Mouse (Mus musculus) embryonic stem cell, embryonic (primary cell): ENCODE data around the gene Lbr.

Experiments used
- CTCF ChIA-PET, 4 experiments: fragments of 300-600 bp in 2 of 4; fragments of 350-600 bp in 2 of 4; sonication (Branson Sonifier 250); formaldehyde crosslinking; loops; one replicate each; lab custom pipeline; 2022; ENCODE audit warnings: inconsistent platforms in 2 of 4; lab: Charles Lee
- POLR2A ChIA-PET, 4 experiments: fragments of 300-600 bp in 2 of 4; fragments of 350-600 bp in 2 of 4; sonication (Branson Sonifier 250); formaldehyde crosslinking; loops; one replicate each; lab custom pipeline; 2022; ENCODE audit warnings: antibody characterized with exemption in 4 of 4, inconsistent platforms in 1 of 4; lab: Charles Lee

Gene Lbr

DNA sequence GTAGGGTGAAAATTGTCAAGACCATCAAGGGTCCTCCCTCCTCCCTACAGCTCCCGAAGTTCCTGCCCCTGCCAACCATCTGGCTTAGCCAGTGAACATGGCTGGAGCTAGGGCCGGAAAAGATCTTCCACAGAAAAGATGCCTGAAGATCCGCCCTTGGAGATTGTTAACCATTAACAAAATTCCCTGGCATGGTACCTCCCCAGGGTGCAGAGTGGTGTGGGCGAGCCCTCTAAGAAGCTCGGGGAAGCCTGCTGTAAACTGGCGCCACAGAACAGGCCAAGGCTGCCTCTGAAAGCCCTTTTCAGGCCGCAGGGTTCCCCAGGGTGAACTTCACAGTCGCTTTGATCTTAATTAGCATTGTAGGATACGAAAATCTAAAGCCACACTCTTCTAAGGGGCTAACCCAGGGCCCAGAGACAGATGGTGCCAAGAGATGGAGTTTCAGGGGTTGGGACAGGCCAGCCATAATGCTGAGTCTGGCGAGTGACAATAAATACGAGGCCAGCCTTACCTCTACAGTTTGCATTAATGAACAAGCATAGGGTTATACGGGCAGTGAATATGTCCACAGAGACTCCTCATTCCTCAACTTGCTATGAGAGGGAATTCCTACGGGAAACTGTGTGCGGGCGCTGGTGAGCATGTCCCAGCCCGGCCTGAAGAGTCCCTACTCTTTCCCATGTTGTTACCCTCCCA is 20.0 kb upstream of the Lbr start:
- CTCF ChIA-PET = interaction anchor here in 1 of 4 experiments (1.1 to 1.6 kb wide), 3 partner anchors 10 to 261 kb away, joined by 3 to 4 read pairs (median 3); no protein-coding TSS in a partner anchor
- POLR2A ChIA-PET = interaction anchor here in 2 of 4 experiments (0.8 to 4.6 kb wide), 8 partner anchors 10 to 31 kb away, joined by 3 to 65 read pairs (median 4); partner anchors contain the start of gene Lbr (in 2 of the 2)

DNA sequence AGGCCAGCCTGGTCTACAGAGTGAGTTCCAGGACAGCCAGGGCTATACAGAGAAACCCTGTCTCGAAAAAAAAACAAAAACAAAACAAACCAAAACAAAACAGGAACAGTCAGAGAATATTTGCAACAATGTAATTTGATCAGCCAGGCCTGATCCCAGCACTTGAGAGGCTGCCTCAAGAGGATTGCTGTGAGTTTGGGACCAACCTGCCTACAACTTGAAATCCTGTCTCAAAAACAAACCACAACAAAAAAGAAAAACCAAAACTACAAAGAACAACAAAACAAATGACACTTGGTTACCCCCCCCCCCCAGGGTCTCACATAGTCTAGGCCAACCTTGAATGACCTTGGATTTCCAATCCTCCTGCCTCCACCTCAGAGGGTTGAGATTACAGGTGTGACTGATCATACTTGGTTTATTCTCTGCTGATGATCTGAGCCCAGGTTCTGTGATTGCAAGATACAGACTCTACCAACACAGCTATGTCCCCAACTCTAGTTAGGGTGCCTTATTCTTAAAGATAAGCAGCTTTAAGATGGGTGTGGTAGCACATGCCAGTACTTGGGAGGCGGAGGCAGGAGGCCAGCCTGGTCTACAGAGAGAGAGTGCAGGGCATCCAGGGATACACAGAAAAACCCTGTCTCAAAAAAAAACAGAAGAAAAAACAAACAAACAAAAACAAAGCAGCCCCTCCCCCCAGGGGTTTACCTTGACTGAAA is 18.5 kb upstream of the Lbr start:
- ChIA-PET POLR2A (interaction anchor here (0.7 to 4.6 kb wide), 10 partner anchors 9 to 297 kb away, joined by 3 to 65 read pairs (median 4); partner anchors contain the start of gene Lbr (in 3 of the 4)), CTCF (interaction anchor here in 2 of 4 experiments (0.6 to 1.6 kb wide), 5 partner anchors 9 to 606 kb away, joined by 3 to 5 read pairs (median 3); partner anchors contain the start of gene Srp9 (in 1 of the 2))

DNA sequence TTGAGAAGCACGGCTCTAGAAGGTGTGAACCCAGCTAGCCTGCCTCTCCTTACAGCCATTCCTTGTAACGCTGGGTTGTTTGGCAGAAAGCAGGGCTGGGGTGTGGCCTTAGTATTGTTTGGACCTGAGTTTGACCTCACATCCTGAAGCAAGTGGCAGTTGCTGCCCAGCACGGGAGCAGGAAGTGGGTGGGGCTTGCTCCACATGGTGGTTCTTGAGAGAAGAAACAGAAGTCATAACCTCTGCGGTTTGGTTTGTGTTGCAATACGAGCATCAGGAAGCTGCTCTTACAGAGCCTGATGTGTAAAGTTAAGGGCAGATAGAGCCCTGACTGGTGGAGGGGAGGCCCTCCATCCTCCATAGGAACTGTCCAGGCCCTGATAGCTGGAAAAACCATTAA is 17.8 kb upstream of the Lbr start:
- ChIA-PET POLR2A (interaction anchor here (0.5 to 4.6 kb wide), 8 partner anchors 8 to 269 kb away, joined by 3 to 65 read pairs (median 4); partner anchors contain the start of gene Lbr (in 3 of the 4)), CTCF (interaction anchor here in 2 of 4 experiments (0.6 to 1.1 kb wide), 3 partner anchors 10 to 605 kb away, joined by 3 to 5 read pairs (median 3); partner anchors contain the start of gene Srp9 (in 1 of the 2))

DNA sequence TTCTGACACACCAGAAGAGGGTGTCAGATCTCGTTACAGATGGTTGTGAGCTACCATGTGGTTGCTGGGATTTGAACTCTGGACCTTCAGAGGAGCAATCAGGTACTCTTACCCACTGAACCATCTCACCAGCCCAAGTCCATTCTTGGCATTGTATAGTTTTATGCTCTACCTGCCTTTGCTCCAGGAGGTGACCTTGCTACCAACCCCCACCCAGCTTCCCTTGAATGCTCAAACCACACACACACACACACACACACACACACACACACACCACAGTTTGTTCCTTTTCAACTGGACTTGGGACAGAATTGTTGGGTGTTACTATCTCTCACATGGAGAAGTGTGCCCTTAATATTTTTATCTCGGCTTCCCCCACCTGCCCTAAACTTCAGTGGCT is 13.5 kb upstream of the Lbr start:
- ChIA-PET CTCF (interaction anchor here in 1 of 4 experiments (0.7 kb wide), 1 partner anchor 65 kb away, joined by 3 read pairs; no protein-coding TSS in a partner anchor), POLR2A (interaction anchor here in 3 of 4 experiments (0.6 to 5.4 kb wide), 6 partner anchors 13 to 449 kb away, joined by 3 to 85 read pairs (median 5); partner anchors contain the start of genes Lbr (in 2 of the 3) and Srp9 (in 1 of the 3))

DNA sequence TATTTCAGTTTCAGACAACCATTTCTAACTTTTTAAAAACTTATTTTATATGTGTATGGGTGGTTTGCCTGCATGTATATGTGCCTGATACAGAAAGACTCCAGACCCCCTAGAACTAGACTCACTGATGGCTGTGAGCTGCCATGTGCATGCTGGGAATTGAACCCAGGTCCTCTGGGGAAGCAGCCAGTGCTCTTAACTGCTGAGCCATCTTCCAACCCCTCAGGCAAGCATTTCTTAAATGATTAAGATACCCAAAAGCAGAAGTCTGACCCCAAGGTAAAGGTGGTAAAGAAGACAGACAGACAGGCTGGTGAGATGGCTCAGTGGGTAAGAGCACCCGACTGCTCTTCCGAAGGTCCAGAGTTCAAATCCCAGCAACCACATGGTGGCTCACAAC is 12.0 kb upstream of the Lbr start:
- CTCF ChIA-PET = interaction anchor here in 1 of 4 experiments (0.8 to 1.2 kb wide), 3 partner anchors 9 to 34 kb away, joined by 3 read pairs; partner anchors contain the start of gene Lbr
- POLR2A ChIA-PET = interaction anchor here in 3 of 4 experiments (0.6 to 5.4 kb wide), 11 partner anchors 9 to 775 kb away, joined by 3 to 85 read pairs (median 3); partner anchors contain the start of genes Lbr (in 2 of the 3) and Srp9 (in 1 of the 3)

DNA sequence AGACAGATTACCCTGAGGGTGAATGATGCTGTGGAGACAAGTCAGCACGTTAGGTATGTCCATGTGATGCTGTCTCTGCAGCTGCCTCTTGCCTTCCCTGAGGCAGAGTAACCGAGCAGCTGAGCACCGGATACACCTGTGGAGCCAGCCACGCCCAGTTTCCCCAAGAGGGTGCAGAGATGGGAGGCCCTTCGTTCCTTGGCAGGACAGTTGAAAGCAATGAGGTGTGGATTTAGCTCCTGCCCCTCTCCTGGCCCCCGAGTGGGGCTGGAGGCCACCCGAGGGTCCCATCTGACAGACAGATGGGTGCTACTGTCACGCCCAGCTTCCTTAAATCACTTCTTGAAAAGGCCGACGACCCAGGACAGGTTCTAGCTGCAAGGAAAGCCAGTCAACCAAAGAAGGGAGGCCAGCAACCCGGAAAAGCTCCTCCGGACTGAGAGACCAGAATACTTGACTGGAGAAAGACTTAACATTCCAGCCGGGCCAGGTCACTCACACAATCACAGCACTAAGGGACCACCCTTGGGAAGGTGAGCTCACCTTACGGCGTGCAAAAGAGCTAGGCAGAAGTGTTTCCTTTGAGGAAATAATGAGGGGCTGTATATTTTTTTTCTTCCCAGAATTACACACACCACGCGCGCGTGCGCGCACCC is 10.4 kb upstream of the Lbr start:
- CTCF ChIA-PET = interaction anchor here (0.5 to 2.4 kb wide), 18 partner anchors 9 to 946 kb away, joined by 3 to 10 read pairs (median 5); partner anchors contain the start of genes Lbr (in 2 of the 4) and Srp9 (in 1 of the 4)
- POLR2A ChIA-PET = interaction anchor here (0.6 to 5.4 kb wide), 25 partner anchors 8 to 1106 kb away, joined by 3 to 85 read pairs (median 4); partner anchors contain the start of genes Lbr (in 2 of the 4) and Srp9 (in 2 of the 4)

DNA sequence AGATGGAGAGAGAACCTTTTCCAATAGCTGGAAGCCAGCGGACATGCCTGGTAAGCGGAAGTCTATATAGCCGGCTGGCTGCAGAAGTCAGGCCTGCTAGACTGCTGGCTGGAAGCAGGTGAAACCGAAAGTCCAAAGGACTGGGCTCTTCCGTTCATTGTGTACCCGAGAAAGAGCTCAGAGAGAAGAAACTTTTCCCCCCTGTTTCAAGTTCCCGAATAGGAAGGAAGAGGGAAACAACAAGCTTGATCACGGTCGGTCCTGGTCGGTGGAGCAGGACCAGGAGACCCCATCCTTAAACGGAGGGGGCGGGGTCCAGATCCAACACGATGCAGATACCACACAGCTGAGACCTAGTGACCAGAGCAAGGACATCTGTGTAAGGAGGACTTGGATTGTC is 9.6 kb upstream of the Lbr start:
- CTCF ChIA-PET = interaction anchor here (0.5 to 2.4 kb wide), 12 partner anchors 10 to 288 kb away, joined by 3 to 9 read pairs (median 5); partner anchors contain the start of genes Lbr (in 2 of the 4) and Srp9 (in 1 of the 4)
- POLR2A ChIA-PET = interaction anchor here (0.5 to 5.4 kb wide), 20 partner anchors 7 to 1107 kb away, joined by 3 to 85 read pairs (median 4); partner anchors contain the start of genes Lbr (in 3 of the 4) and Srp9 (in 2 of the 4)

DNA sequence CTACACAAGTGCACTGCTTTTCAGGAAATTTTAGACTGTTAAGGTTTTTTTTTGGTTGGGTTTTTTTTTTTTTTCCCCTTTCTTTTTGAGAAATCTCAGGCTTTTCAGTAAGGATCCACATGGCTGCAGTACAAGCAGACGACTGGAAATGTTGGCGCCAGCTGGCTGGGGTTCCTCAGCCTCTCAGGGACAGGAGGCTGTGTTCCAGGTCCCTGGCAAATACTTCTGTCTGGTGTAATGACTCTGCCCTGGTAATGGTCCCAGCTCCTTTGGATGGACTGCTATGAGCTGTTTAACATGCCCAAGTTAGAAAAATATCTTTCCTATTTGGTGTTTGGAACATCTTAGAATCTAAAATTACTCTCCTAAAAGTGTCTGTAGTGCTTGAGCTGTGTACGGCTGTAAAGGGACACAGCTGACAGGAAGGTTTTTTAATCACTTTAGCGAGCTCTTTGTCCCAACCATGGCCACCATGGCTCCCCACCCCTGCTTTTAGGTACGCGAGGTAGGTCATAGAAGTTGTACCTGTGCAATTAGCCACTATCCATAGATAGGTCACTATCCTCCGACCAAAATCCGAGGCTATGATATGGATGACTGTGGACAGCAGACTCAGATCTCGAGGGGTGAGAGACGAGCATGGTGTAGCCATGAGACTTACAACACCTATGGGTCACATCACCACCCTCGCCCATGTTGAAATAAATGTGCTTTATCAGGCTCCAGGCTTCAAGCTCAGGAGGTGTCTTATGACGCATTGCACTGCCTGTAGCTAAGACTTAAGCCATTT is 8.9 kb upstream of the Lbr start:
- ChIA-PET POLR2A (interaction anchor here in 3 of 4 experiments (0.5 to 5.4 kb wide), 15 partner anchors 8 to 890 kb away, joined by 3 to 85 read pairs (median 5); partner anchors contain the start of genes Lbr (in 3 of the 3) and Srp9 (in 2 of the 3)), CTCF (interaction anchor here (0.7 to 2.4 kb wide), 9 partner anchors 8 to 286 kb away, joined by 3 to 9 read pairs (median 4); partner anchors contain the start of genes Lbr (in 1 of the 4) and Srp9 (in 1 of the 4))

DNA sequence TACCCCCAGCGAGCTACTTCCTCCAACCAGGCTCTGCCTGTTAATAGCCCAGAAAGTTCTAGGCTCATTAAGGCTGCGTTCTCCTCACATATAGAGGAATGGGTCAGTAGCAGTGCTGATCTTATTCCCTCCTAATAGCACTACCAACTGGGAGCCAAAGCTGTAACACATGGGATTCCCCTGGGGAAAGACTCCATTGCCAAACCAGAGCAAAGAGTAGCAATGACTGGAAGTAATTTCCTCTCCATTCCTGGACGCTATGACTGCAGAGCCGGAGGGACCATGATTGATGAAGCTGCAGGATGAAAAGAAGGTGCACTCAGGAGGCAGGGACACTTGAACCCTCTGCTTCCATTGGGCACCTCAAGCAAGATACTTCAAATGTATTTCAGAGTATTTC is 7.6 kb upstream of the Lbr start:
- CTCF ChIA-PET = interaction anchor here in 1 of 4 experiments (0.9 kb wide), 1 partner anchor 10 kb away, joined by 3 read pairs; no protein-coding TSS in a partner anchor
- POLR2A ChIA-PET = interaction anchor here in 2 of 4 experiments (0.5 to 1.5 kb wide), 5 partner anchors 11 to 140 kb away, joined by 3 to 11 read pairs (median 4); no protein-coding TSS in a partner anchor

DNA sequence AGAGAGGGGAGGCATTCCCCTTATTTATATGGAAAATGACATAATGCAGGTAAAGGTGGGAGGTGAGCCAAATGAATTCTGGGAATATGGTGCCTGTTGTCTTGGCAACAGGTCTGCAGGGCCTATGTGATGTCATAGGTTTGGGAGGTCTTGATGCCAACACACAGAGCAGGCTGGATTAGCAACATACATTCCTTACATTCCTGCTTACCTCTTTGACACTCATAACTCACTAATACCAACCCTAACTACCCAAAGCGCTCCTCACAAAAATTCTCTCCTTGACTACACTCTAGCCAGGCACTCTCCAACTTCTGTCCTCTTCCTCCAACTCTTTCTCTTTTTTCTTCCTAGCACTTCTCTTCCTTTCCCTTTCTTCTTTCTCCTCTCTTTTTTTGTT is 5.4 kb upstream of the Lbr start:
- ChIA-PET POLR2A (interaction anchor here in 2 of 4 experiments (0.7 to 7.8 kb wide), 2 partner anchors 13 to 16 kb away, joined by 5 to 65 read pairs; no protein-coding TSS in a partner anchor), CTCF (no interaction called here)

DNA sequence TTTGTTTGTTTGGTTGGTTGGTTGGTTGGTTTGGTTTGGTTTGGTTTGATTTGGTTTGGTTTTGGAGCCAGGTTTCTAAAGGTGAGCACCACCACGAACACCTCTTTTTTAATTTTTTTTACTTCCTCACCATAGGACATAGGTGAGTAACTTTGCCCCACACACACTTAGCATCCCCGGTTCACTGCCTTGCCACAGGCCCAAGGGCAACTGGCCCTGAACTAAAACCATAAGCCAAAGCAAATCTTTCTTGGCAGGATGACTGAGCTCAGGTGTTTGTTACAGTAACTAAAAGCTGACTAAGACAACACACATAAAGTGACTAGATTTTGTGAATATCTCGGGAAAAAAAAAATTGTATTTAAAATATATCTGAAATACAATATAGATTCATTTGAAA is 4.5 kb upstream of the Lbr start:
- POLR2A ChIA-PET = interaction anchor here in 1 of 4 experiments (7.8 kb wide), 1 partner anchor 14 kb away, joined by 65 read pairs; no protein-coding TSS in a partner anchor
- CTCF ChIA-PET = no interaction called here

DNA sequence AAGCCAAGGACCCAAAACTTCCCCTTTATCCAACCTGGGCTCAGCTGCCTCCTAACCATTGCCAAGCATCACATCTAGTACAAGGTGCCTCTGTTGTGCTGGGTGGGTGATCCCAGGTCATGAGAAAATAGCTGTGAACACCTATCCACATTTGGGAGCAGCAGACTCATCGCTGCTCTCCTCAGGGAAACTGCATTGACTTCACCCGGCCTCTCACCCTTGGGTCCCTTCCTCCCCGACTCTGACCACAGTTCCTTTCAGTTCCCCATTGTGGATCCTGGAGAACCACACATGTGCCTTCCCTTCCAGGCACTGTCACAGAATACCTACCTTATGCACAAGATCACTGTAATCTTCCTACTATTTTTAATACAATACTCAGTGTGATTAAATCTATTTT is 2.9 kb upstream of the Lbr start:
- CTCF ChIA-PET = interaction anchor here in 3 of 4 experiments (0.7 to 1.8 kb wide), 9 partner anchors 9 to 295 kb away, joined by 3 to 8 read pairs (median 4); partner anchors contain the start of gene Srp9 (in 2 of the 3)

DNA sequence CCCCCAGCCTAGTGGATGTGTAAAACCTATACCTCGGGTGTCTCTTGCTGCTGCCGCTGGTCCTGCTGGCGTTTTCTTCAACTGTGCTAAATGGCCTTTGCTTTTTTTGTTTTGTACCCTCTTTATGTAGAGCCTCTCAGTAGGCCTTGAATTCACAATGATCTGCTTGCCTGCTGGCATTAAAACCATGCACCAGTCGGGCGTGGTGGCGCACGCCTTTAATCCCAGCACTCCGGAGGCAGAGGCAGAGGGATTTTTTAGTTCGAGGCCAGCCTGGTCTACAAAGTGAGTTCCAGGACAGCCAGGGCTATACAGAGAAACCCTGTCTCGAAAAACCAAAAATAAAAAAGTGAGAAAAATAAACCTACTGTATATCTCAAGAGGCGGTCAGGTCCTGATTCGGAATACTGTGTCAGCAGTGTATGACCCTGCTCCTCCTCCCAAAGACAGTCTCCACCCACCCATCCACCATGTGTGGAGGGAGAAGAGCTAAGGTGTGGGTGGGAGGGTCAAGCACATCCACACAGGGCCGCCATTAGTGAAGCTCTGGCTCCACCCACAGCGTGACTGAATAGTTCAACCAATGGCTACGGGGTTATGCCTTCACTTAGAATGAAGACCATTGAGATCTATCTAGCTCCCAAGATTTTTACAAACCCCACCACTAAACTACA is 2.2 kb upstream of the Lbr start:
- ChIA-PET CTCF (interaction anchor here in 3 of 4 experiments (0.7 to 1.8 kb wide), 9 partner anchors 10 to 295 kb away, joined by 3 to 8 read pairs (median 4); partner anchors contain the start of gene Srp9 (in 2 of the 3)), POLR2A (interaction anchor here (0.6 to 7.8 kb wide), 40 partner anchors 8 to 955 kb away, joined by 3 to 85 read pairs (median 4); partner anchors contain the start of genes Srp9 (in 2 of the 4) and Trp53bp2 (in 1 of the 4))

More for the DNA sequence above, 2.9 kb upstream of the Lbr start:
- POLR2A ChIA-PET = interaction anchor here (0.6 to 7.8 kb wide), 30 partner anchors 7 to 956 kb away, joined by 3 to 85 read pairs (median 4); partner anchors contain the start of genes Srp9 (in 2 of the 4) and Trp53bp2 (in 1 of the 4)

DNA sequence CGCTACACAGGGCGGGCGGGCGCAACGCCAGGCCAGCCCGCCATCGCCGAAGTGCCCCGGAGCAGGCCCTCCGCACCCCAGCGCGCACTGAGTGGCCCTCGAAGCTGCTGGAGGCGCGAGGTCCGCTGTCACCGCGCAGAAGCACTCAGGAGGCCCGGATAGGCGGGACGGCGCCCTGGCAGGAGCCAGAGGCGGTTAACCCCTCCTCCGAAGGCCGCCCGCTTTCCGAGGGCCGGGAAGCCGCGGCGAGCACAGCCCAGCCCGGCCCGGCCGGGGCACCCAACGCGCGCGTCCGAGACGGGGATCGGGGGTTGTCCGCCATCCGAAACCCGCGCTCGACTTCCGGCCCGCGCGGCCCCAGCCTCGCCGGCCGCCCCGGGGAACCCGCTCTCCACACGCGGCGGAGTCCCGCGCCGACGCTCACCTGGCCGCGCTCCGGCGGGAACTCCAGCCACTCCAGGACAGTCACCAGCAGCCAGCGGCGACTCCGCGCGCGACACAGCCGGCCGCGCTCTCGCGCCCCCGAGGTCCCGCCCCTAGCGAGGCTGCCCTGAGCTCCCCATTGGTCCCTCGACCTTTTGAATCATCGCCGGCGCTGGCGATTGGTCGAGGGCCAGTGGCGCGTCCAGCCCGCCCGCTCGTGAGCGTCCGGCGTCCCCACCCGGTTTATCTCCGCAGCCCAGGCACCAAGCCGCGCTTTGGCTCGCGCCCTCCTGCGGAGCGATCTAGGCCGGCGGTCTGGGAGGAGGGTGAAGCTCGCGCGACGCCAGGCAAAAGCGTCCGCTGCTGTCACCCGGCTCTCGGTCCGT is 778 bp downstream of the Lbr start:
- POLR2A ChIA-PET = interaction anchor here (0.6 to 7.8 kb wide), 80 partner anchors 7 to 1619 kb away, joined by 3 to 85 read pairs (median 4); partner anchors contain the start of genes Srp9 (in 2 of the 4), Fbxo28 (in 1 of the 4) and Sde2 (in 1 of the 4)
- CTCF ChIA-PET = interaction anchor here (0.6 to 2.7 kb wide), 16 partner anchors 11 to 713 kb away, joined by 3 to 17 read pairs (median 4); partner anchors contain the start of gene Srp9 (in 3 of the 4)
